Mouse (Mus musculus) kidney, embryonic 16.5 days (tissue): ENCODE measurements around the gene Sez6l2. TPM values are rescaled to one million over a fixed set of nuclear protein-coding genes. Genes with fewer than 3 reads are reported as not detected.
A peak's percentile ranks its signal among the peaks of the same experiment; 100 is the strongest.

ENCODE experiments used
- ATAC-seq: fragments of 200-750 bp; cut with Nextera tagmentation; 2 replicates; pipeline ENCODE4 v1.8.0; 2017; ENCODE audit warnings: moderate TSS enrichment; ENCODE audit not compliant: low FRiP score, low TSS enrichment
- H3K27ac ChIP-seq: fragments of 300-500 bp; sonication (generic); 2 replicates; pipeline ENCODE4 v1.5.1; 2014; ENCODE audit warnings: low read length
- H3K27me3 ChIP-seq: fragments of 300-500 bp; sonication (generic); 2 replicates; pipeline ENCODE4 v1.6.1; 2014; ENCODE audit warnings: low read length, control low read depth, mixed read lengths; ENCODE audit not compliant: insufficient read depth
- H3K36me3 ChIP-seq: fragments of 300-500 bp; sonication (generic); 2 replicates; pipeline ENCODE4 v1.6.1; 2014; ENCODE audit warnings: low read length, control low read depth, mixed read lengths; ENCODE audit not compliant: insufficient read depth
- H3K4me1 ChIP-seq: fragments of 300-500 bp; sonication (generic); 2 replicates; pipeline ENCODE4 v1.6.1; 2014; ENCODE audit warnings: low read length, control low read depth, mixed read lengths; ENCODE audit not compliant: insufficient read depth
- H3K4me2 ChIP-seq: fragments of 300-500 bp; sonication (generic); replicated peaks from 2 replicates; pipeline ENCODE4 v1.6.1; 2014; ENCODE audit warnings: low read depth, low read length
- H3K4me3 ChIP-seq: fragments of 300-500 bp; sonication (generic); 2 replicates; pipeline ENCODE4 v1.5.1; 2014; ENCODE audit warnings: mild to moderate bottlenecking, low read length
- H3K9ac ChIP-seq: fragments of 300-500 bp; sonication (generic); replicated peaks from 2 replicates; pipeline ENCODE4 v1.6.1; 2014; ENCODE audit warnings: low read length
- H3K9me3 ChIP-seq: fragments of 300-500 bp; sonication (generic); 2 replicates; pipeline ENCODE4 v1.6.1; 2016; ENCODE audit warnings: low read length, control low read depth
- WGBS: fragments of 180-500 bp; shearing (Covaris S2); extraction: QIAGEN DNeasy Blood & Tissue Kit; methylation state at CpG from one replicate; pipeline ENCODE4 v1.1.7; 2014; 5-methylcytosine and 5-hydroxymethylcytosine counted together
- polyA plus RNA-seq: library from polyadenylated mRNA; unstranded; fragments of >200 nt; fragmentation: Nextera tagmentation; extraction: Ambion mirVana; gene quantifications from 2 replicates; pipeline ENCODE4 v1.2.1, GENCODE M21; 2015

Sez6l2 gene
- polyA plus RNA-seq, 1 experiment from 2014 or later, result 1.6 TPM

GRCm38 (mm10) chr7:126996449-126996848 is 46.1 kb downstream of the Sez6l2 start:
- no peak overlapping the region for H3K9ac ChIP-seq
- no peak overlapping the region for H3K4me2 ChIP-seq
- H3K4me3 ChIP-seq, result no peak overlapping the region
- H3K36me3 ChIP-seq, result 0 out of 2 replicates have a peak, but pooled peaks cover 7% of the 10 kb centered on the region
- no peak for ATAC-seq
- WGBS, result 80% methylated on average over 4 of the region's 4 CpGs
- no peak overlapping the region for H3K27ac ChIP-seq
- no peaks in the 10 kb centered on the region for H3K9me3 ChIP-seq
- H3K27me3 ChIP-seq, result no peaks in the 10 kb centered on the region
- no peaks in the 10 kb centered on the region for H3K4me1 ChIP-seq

GRCm38 (mm10) chr7:126999568-126999967 is 49.2 kb downstream of the Sez6l2 start:
- no peak for ATAC-seq
- Histone ChIP-seq H3K27me3 (no peaks in the 10 kb centered on the region), H3K36me3 (0 out of 2 replicates have a peak, but pooled peaks cover 7% of the 10 kb centered on the region), H3K9ac (no peak overlapping the region), H3K9me3 (no peaks in the 10 kb centered on the region), H3K4me3 (no peak overlapping the region), H3K4me1 (no peaks in the 10 kb centered on the region), H3K27ac (no peak overlapping the region), H3K4me2 (no peak overlapping the region)
- WGBS, result 76% methylated on average over 10 of the region's 10 CpGs

GRCm38 (mm10) chr7:127003620-127004019 is 53.3 kb downstream of the Sez6l2 start:
- no peak for ATAC-seq
- peaks cover 5% of the 10 kb centered on the region for H3K4me1 ChIP-seq
- no peaks in the 10 kb centered on the region for H3K9me3 ChIP-seq
- H3K36me3 ChIP-seq, result no peaks in the 10 kb centered on the region
- no peak overlapping the region for H3K9ac ChIP-seq
- no peak overlapping the region for H3K4me2 ChIP-seq
- H3K27ac ChIP-seq, result no peak overlapping the region
- no peaks in the 10 kb centered on the region for H3K27me3 ChIP-seq
- H3K4me3 ChIP-seq, result no peak overlapping the region
- 85% methylated on average over 5 of the region's 5 CpGs for WGBS

- Histone ChIP-seq H3K27me3 (no peaks in the 10 kb centered on the region), H3K4me2 (no peak overlapping the region), H3K4me3 (no peak overlapping the region), H3K9me3 (no peaks in the 10 kb centered on the region), H3K4me1 (peaks cover 12% of the 10 kb centered on the region), H3K9ac (no peak overlapping the region), H3K27ac (no peak overlapping the region), H3K36me3 (no peaks in the 10 kb centered on the region)
- no peak for ATAC-seq
- WGBS, result 79% methylated on average over 4 of the region's 4 CpGs
Measured at GRCm38 (mm10) chr7:127004122-127004875, 53.9 kb downstream of the Sez6l2 start.

- ATAC-seq, result no peak
- WGBS, result 88% methylated on average over 6 of the region's 6 CpGs
Measured at GRCm38 (mm10) chr7:127007313-127008024, 57.1 kb downstream of the Sez6l2 start.

GRCm38 (mm10) chr7:127008239-127009019 is 58.1 kb downstream of the Sez6l2 start:
- Histone ChIP-seq H3K4me2 (no peak overlapping the region), H3K9ac (peak overlapping the region; percentile 33)
- 42% methylated on average over 9 of the region's 9 CpGs for WGBS

More at GRCm38 (mm10) chr7:127007313-127008024, 57.1 kb downstream of the Sez6l2 start:
- no peak overlapping the region for H3K27ac ChIP-seq
- H3K4me2 ChIP-seq, result no peak overlapping the region
- peaks cover 16% of the 10 kb centered on the region for H3K4me1 ChIP-seq
- no peak overlapping the region for H3K4me3 ChIP-seq
- H3K27me3 ChIP-seq, result no peaks in the 10 kb centered on the region
- H3K9me3 ChIP-seq, result no peaks in the 10 kb centered on the region
- H3K36me3 ChIP-seq, result peaks cover 1% of the 10 kb centered on the region; the same call in 1 of the 2 replicates
- no peak overlapping the region for H3K9ac ChIP-seq

GRCm38 (mm10) chr7:127009307-127010085 is 59.1 kb downstream of the Sez6l2 start:
- Histone ChIP-seq H3K27me3 (no peaks in the 10 kb centered on the region), H3K36me3 (peaks cover 13% of the 10 kb centered on the region), H3K27ac (peak overlapping the region; percentile 84), H3K4me3 (no peak overlapping the region), H3K4me1 (peaks cover 26% of the 10 kb centered on the region), H3K9ac (peak overlapping the region; percentile 33; the same call in 1 of the 2 replicates), H3K4me2 (no peak overlapping the region), H3K9me3 (no peaks in the 10 kb centered on the region)
- no peak for ATAC-seq
- WGBS, result 67% methylated on average over 17 of the region's 17 CpGs

More at GRCm38 (mm10) chr7:127008239-127009019, 58.1 kb downstream of the Sez6l2 start:
- H3K36me3 ChIP-seq, result peaks cover 10% of the 10 kb centered on the region
- peak; percentile 91 for ATAC-seq
- H3K4me1 ChIP-seq, result peaks cover 19% of the 10 kb centered on the region
- no peaks in the 10 kb centered on the region for H3K27me3 ChIP-seq
- no peaks in the 10 kb centered on the region for H3K9me3 ChIP-seq
- H3K4me3 ChIP-seq, result no peak overlapping the region
- peak overlapping the region; percentile 84 for H3K27ac ChIP-seq

- Histone ChIP-seq H3K27ac (no peak overlapping the region), H3K9me3 (no peaks in the 10 kb centered on the region)
- 90% methylated on average over 2 of the region's 2 CpGs for WGBS
Measured at GRCm38 (mm10) chr7:127011051-127011450, 60.7 kb downstream of the Sez6l2 start.

GRCm38 (mm10) chr7:127011717-127012116 is 61.4 kb downstream of the Sez6l2 start:
- H3K27me3 ChIP-seq, result no peaks in the 10 kb centered on the region
- H3K4me1 ChIP-seq, result peaks cover 42% of the 10 kb centered on the region
- H3K27ac ChIP-seq, result no peak overlapping the region
- no peak overlapping the region for H3K9ac ChIP-seq
- WGBS, result 73% methylated on average over 2 of the region's 2 CpGs
- H3K9me3 ChIP-seq, result no peaks in the 10 kb centered on the region
- peaks cover 20% of the 10 kb centered on the region for H3K36me3 ChIP-seq
- no peak overlapping the region for H3K4me2 ChIP-seq
- no peak overlapping the region for H3K4me3 ChIP-seq
- ATAC-seq, result no peak

More at GRCm38 (mm10) chr7:127011051-127011450, 60.7 kb downstream of the Sez6l2 start:
- peaks cover 20% of the 10 kb centered on the region for H3K36me3 ChIP-seq
- H3K4me1 ChIP-seq, result peaks cover 42% of the 10 kb centered on the region
- H3K9ac ChIP-seq, result no peak overlapping the region
- no peaks in the 10 kb centered on the region for H3K27me3 ChIP-seq
- ATAC-seq, result no peak
- no peak overlapping the region for H3K4me2 ChIP-seq
- H3K4me3 ChIP-seq, result no peak overlapping the region
